In the genomic region with DNA sequence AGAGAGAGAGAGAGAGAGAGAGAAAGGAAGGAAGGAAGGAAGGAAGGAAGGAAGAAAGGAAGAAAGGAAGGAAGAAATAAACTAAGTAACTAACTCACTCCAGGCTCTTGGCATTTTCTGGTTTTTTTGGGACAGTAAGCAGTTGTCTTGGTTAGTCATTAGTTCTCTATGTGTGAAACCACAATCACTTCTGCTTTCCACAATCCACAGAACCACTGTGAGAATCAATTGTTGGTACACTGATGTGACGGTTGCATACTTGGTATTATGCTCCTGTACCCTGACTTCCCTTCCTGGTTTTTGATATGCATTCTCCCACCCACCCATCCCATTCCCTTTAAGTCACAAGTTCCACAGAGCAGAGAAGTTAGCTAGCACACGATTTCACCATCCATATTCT, we compare ENCODE assay signal across 14 mouse cellular contexts. TPM values are rescaled to one million over a fixed set of nuclear protein-coding genes. Genes with fewer than 3 reads are reported as not detected.
DNase-seq lines count a peak whose midpoint lies in the region; ATAC-seq and TF ChIP-seq lines count a peak whose summit lies in the region.
"Had no signal": no experiment of that assay in that cellular context is flagged by ENCODE, and none has a peak within 500 bp of the region (broad histone marks: within the 10 kb centered on the region; RNA-seq: fewer than 3 reads in every experiment).

No protein-coding gene starts in this region.

- TF ChIP-seq EP300 in MEL (IDR thresholded peaks at IDR 0.05; ENCODE audit: low read depth in 1 of 2, low read length in 2 of 2), result no peak

- peaks cover 39% of the 10 kb centered on the region for H3K36me3 ChIP-seq in hindbrain, embryonic 12.5 days
- H3K36me3 ChIP-seq in hindbrain, postnatal 0 days (ENCODE audit: insufficient read depth, low read length), result peaks cover 37% of the 10 kb centered on the region
- H3K36me3 ChIP-seq in MEL (ENCODE audit: control insufficient read depth in 1 of 2, insufficient read depth in 2 of 2, low read length in 2 of 2), result peaks cover 7 to 9% of the 10 kb centered on the region in 2 experiments; a peak in 3 of 4 replicates
- H3K36me3 ChIP-seq in liver, embryonic 13.5 days, result peaks cover 39% of the 10 kb centered on the region

- no peak for TF ChIP-seq POLR2A in MEL (IDR thresholded peaks at IDR 0.05; ENCODE audit: control insufficient read depth in 1 of 2, insufficient read depth in 1 of 2, low read depth in 1 of 2, low read length in 2 of 2, poor library complexity in 1 of 2)

- H3K4me1 ChIP-seq in hindbrain, embryonic 12.5 days, result peaks cover 17% of the 10 kb centered on the region
- H3K4me1 ChIP-seq in hindbrain, postnatal 0 days (ENCODE audit: insufficient read depth, low read length), result no peaks in the 10 kb centered on the region
- peaks cover 3 to 14% of the 10 kb centered on the region in 2 experiments; a peak in 2 of 4 replicates for H3K4me1 ChIP-seq in MEL (ENCODE audit: control insufficient read depth in 1 of 2, insufficient read depth in 2 of 2, low read length in 2 of 2)
- H3K4me1 ChIP-seq in liver, embryonic 13.5 days (replicated peaks), result peaks cover 24% of the 10 kb centered on the region

- H3K9me3 ChIP-seq in hindbrain, embryonic 12.5 days (replicated peaks), result no peaks in the 10 kb centered on the region
- no peaks in the 10 kb centered on the region for H3K9me3 ChIP-seq in hindbrain, postnatal 0 days (ENCODE audit: low read length)
- H3K9me3 ChIP-seq in MEL (replicated peaks; ENCODE audit: insufficient read depth, low read length), result no peaks in the 10 kb centered on the region
- H3K9me3 ChIP-seq in liver, embryonic 13.5 days (replicated peaks), result no peaks in the 10 kb centered on the region
- H3K9me3 ChIP-seq: limb, embryonic 15.5 days had no signal

- H3K9ac ChIP-seq in hindbrain, embryonic 12.5 days, result no peak overlapping the region
- H3K9ac ChIP-seq in hindbrain, postnatal 0 days (replicated peaks; ENCODE audit: low read length), result no peak overlapping the region
- H3K9ac ChIP-seq in MEL (ENCODE audit: control insufficient read depth, low read depth, low read length, poor library complexity, severe bottlenecking), result peak overlapping the region; percentile 93
- no peak overlapping the region for H3K9ac ChIP-seq in liver, embryonic 13.5 days
- H3K9ac ChIP-seq: limb, embryonic 15.5 days had no signal

- ATAC-seq in hindbrain, embryonic 12.5 days (ENCODE audit: low FRiP score), result no peak
- no peak for ATAC-seq in hindbrain, postnatal 0 days
- no peak for ATAC-seq in liver, embryonic 13.5 days (ENCODE audit: low read depth)
- no peak for ATAC-seq in cerebellum, adult (ENCODE audit: insufficient number of reproducible peaks, low FRiP score, low TSS enrichment)

- no peak for DNase-seq in hindbrain, postnatal 0 days (ENCODE audit: low spot score)
- peak; percentile 14 for DNase-seq in 3T3-L1 (ENCODE audit: low read depth, low spot score)
- peak; percentile 62 for DNase-seq in MEL (ENCODE audit: low read depth, low spot score)
- DNase-seq in liver, embryonic 13.5 days, result no peak
- no peak for DNase-seq in thymus, postnatal 10 days (ENCODE audit: low spot score in 2 of 2)
- DNase-seq in kidney, adult 18-20 months, result no peak
- DNase-seq: adrenal gland, adult 2 months; cerebellum, adult 11 months; layer of hippocampus, adult 9-11 months; right cerebral cortex, postnatal 4 days; thymus, postnatal 36 days had no signal

- H3K79me2 ChIP-seq in MEL (ENCODE audit: control insufficient read depth, insufficient read depth, low read length, poor library complexity), result peaks cover 18% of the 10 kb centered on the region

- H3K4me2 ChIP-seq in hindbrain, embryonic 12.5 days (replicated peaks), result peak overlapping the region; percentile 78; the same call in 1 of the 2 replicates
- no peak overlapping the region for H3K4me2 ChIP-seq in hindbrain, postnatal 0 days (ENCODE audit: low read depth, low read length)
- H3K4me2 ChIP-seq in liver, embryonic 13.5 days, result peak overlapping the region; percentile 90

- no peak for TF ChIP-seq RAD21 in MEL (IDR thresholded peaks at IDR 0.05; ENCODE audit: low read depth, low read length)

- no peaks in the 10 kb centered on the region for H3K27me3 ChIP-seq in hindbrain, embryonic 12.5 days
- no peaks in the 10 kb centered on the region for H3K27me3 ChIP-seq in hindbrain, postnatal 0 days (ENCODE audit: insufficient read depth, low read length)
- no peaks in the 10 kb centered on the region for H3K27me3 ChIP-seq in MEL (ENCODE audit: control insufficient read depth in 1 of 2, insufficient read depth in 2 of 2, low read length in 2 of 2)
- no peaks in the 10 kb centered on the region for H3K27me3 ChIP-seq in liver, embryonic 13.5 days
- H3K27me3 ChIP-seq: limb, embryonic 15.5 days had no signal

- no peak overlapping the region for H3K27ac ChIP-seq in hindbrain, embryonic 12.5 days
- no peak overlapping the region for H3K27ac ChIP-seq in hindbrain, postnatal 0 days
- no peak overlapping the region for H3K27ac ChIP-seq in MEL (ENCODE audit: control insufficient read depth, low read depth, low read length)
- H3K27ac ChIP-seq in liver, embryonic 13.5 days, result no peak overlapping the region
- H3K27ac ChIP-seq: limb, embryonic 15.5 days had no signal

- 90% methylated on average over 2 of the region's 2 CpGs for WGBS in hindbrain, embryonic 12.5 days
- WGBS in hindbrain, postnatal 0 days, result 80% methylated on average over 2 of the region's 2 CpGs
- 33% methylated on average over 2 of the region's 2 CpGs for WGBS in liver, embryonic 13.5 days (ENCODE audit: insufficient replicate concordance)

- H3K4me3 ChIP-seq in hindbrain, embryonic 12.5 days, result no peak overlapping the region
- H3K4me3 ChIP-seq in hindbrain, postnatal 0 days (ENCODE audit: low read length), result no peak overlapping the region
- H3K4me3 ChIP-seq in MEL (ENCODE audit: control insufficient read depth in 1 of 2, insufficient read depth in 1 of 2, low read depth in 2 of 2, low read length in 2 of 2), result peak overlapping the region in 1 of 2 experiments; percentile 75; a peak in 1 of 4 replicates
- peak overlapping the region; percentile 97; the same call in 1 of the 2 replicates for H3K4me3 ChIP-seq in liver, embryonic 13.5 days (replicated peaks)

- no peak for TF ChIP-seq CTCF in hindbrain, postnatal 0 days (IDR thresholded peaks at IDR 0.05; ENCODE audit: low read depth)
- no peak for TF ChIP-seq CTCF in MEL (IDR thresholded peaks at IDR 0.05 in 2 of 3, conservative IDR thresholded peaks at IDR 0.05 in 1 of 3; ENCODE audit: control insufficient read depth in 1 of 3, insufficient read depth in 1 of 3, low read depth in 2 of 3, low read length in 3 of 3, poor library complexity in 1 of 3, severe bottlenecking in 1 of 3)

TF ChIP-seq in MEL, 35 proteins besides CTCF, POLR2A, EP300 and RAD21:
- TF ChIP-seq ZKSCAN1 (IDR thresholded peaks at IDR 0.05; ENCODE audit: low read depth, low read length) (no peak), GABPA (IDR thresholded peaks at IDR 0.05; ENCODE audit: low read depth, low read length) (no peak), CHD2 (IDR thresholded peaks at IDR 0.05; ENCODE audit: low read length) (no peak)

RNA-seq across cellular contexts. Expression of a gene that starts 1.8 kb away (rescaled TPM):
- 28.8 and 29.4 TPM in 2 replicates for polyA plus RNA-seq in hindbrain, embryonic 12.5 days (2016; fragmentation: Nextera tagmentation; extraction: Ambion mirVana)
- total RNA-seq in hindbrain, postnatal 0 days (2014; rRNA removed), result 20.5 and 24.2 TPM in 2 replicates
- polyA plus RNA-seq in hindbrain, postnatal 0 days (2015; fragmentation: Nextera tagmentation; extraction: Ambion mirVana), result 11.9 and 13.7 TPM in 2 replicates
- 50.6 and 54.6 TPM in 2 replicates for total RNA-seq in MEL (2012; rRNA removed)
- polyA plus RNA-seq in MEL (2012; ENCODE audit: insufficient read depth in 1 of 2, insufficient read length in 2 of 2, low read depth in 1 of 2, low replicate concordance in 2 of 2, missing spikeins in 1 of 2), result 10 to 100 TPM; 43.3 to 72.1 TPM
- polyA plus RNA-seq in liver, embryonic 13.5 days (2015; fragmentation: Nextera tagmentation; extraction: Ambion mirVana), result 12.5 and 14.4 TPM in 2 replicates

RNA-seq across cellular contexts. Expression of a gene that starts 1.8 kb away (rescaled TPM):
- polyA plus RNA-seq in hindbrain, embryonic 12.5 days (2016; fragmentation: Nextera tagmentation; extraction: Ambion mirVana), result 24.9 and 25.8 TPM in 2 replicates
- total RNA-seq in hindbrain, postnatal 0 days (2014; rRNA removed), result 11.5 and 14.0 TPM in 2 replicates
- polyA plus RNA-seq in hindbrain, postnatal 0 days (2015; fragmentation: Nextera tagmentation; extraction: Ambion mirVana), result 32.9 and 35.5 TPM in 2 replicates
- total RNA-seq in MEL (2012; rRNA removed), result 7.7 and 8.4 TPM in 2 replicates
- 1 to 10 TPM in 1 of 2 experiments, not detected in 1; 9.5 TPM for polyA plus RNA-seq in MEL (2012; ENCODE audit: insufficient read depth in 1 of 2, insufficient read length in 2 of 2, low read depth in 1 of 2, low replicate concordance in 2 of 2, missing spikeins in 1 of 2)
- 11.8 and 13.4 TPM in 2 replicates for polyA plus RNA-seq in liver, embryonic 13.5 days (2015; fragmentation: Nextera tagmentation; extraction: Ambion mirVana)

RNA-seq across cellular contexts. Expression of a gene that starts 15.1 kb away (rescaled TPM):
- 0.77 and 1.2 TPM in 2 replicates for polyA plus RNA-seq in hindbrain, embryonic 12.5 days (2016; fragmentation: Nextera tagmentation; extraction: Ambion mirVana)
- 4.1 TPM in 1 of 2 replicates, not detected in the other for total RNA-seq in hindbrain, postnatal 0 days (2014; rRNA removed)
- 0.26 and 0.41 TPM in 2 replicates for polyA plus RNA-seq in hindbrain, postnatal 0 days (2015; fragmentation: Nextera tagmentation; extraction: Ambion mirVana)
- total RNA-seq in MEL (2012; rRNA removed), result 0.19 TPM in 1 of 2 replicates, not detected in the other
- polyA plus RNA-seq in MEL (2012; ENCODE audit: insufficient read depth in 1 of 2, insufficient read length in 2 of 2, low read depth in 1 of 2, low replicate concordance in 2 of 2, missing spikeins in 1 of 2), result under 1 TPM in 1 of 2 experiments, not detected in 1; 0.08 TPM
- polyA plus RNA-seq in liver, embryonic 13.5 days (2015; fragmentation: Nextera tagmentation; extraction: Ambion mirVana), result 13.9 and 16.7 TPM in 2 replicates

RNA-seq across cellular contexts. Expression of a gene that starts 44.6 kb away (rescaled TPM):
- polyA plus RNA-seq in hindbrain, embryonic 12.5 days (2016; fragmentation: Nextera tagmentation; extraction: Ambion mirVana), result 36.5 and 38.8 TPM in 2 replicates
- 25.9 and 48.2 TPM in 2 replicates for total RNA-seq in hindbrain, postnatal 0 days (2014; rRNA removed)
- polyA plus RNA-seq in hindbrain, postnatal 0 days (2015; fragmentation: Nextera tagmentation; extraction: Ambion mirVana), result 22.3 and 26.8 TPM in 2 replicates
- 27.7 and 28.3 TPM in 2 replicates for total RNA-seq in MEL (2012; rRNA removed)
- 10 to 100 TPM in 1 of 2 experiments, not detected in 1; 52.5 TPM for polyA plus RNA-seq in MEL (2012; ENCODE audit: insufficient read depth in 1 of 2, insufficient read length in 2 of 2, low read depth in 1 of 2, low replicate concordance in 2 of 2, missing spikeins in 1 of 2)
- polyA plus RNA-seq in liver, embryonic 13.5 days (2015; fragmentation: Nextera tagmentation; extraction: Ambion mirVana), result 25.9 and 26.5 TPM in 2 replicates

RNA-seq across cellular contexts. Expression of a gene that starts 50.4 kb away (rescaled TPM):
- 0.08 and 0.22 TPM in 2 replicates for polyA plus RNA-seq in hindbrain, embryonic 12.5 days (2016; fragmentation: Nextera tagmentation; extraction: Ambion mirVana)
- 0.16 TPM in 1 of 2 replicates, not detected in the other for total RNA-seq in hindbrain, postnatal 0 days (2014; rRNA removed)
- 0.05 and 0.28 TPM in 2 replicates for polyA plus RNA-seq in hindbrain, postnatal 0 days (2015; fragmentation: Nextera tagmentation; extraction: Ambion mirVana)
- total RNA-seq in MEL (2012; rRNA removed), result 2.6 and 3.4 TPM in 2 replicates
- 1 to 10 TPM in 1 of 2 experiments, not detected in 1; 7.4 TPM for polyA plus RNA-seq in MEL (2012; ENCODE audit: insufficient read depth in 1 of 2, insufficient read length in 2 of 2, low read depth in 1 of 2, low replicate concordance in 2 of 2, missing spikeins in 1 of 2)
- 0.58 and 0.85 TPM in 2 replicates for polyA plus RNA-seq in liver, embryonic 13.5 days (2015; fragmentation: Nextera tagmentation; extraction: Ambion mirVana)

Comparison
In these comparisons a context has a peak if more than half of its experiments do, and no peak if none do; other contexts are left out.
1. DNase-seq: peak in 3T3-L1 (single experiment) and MEL (single experiment); none in hindbrain, postnatal 0 days (single experiment), liver, embryonic 13.5 days (single experiment), thymus, postnatal 10 days (0 of 2) and kidney, adult 18-20 months (single experiment).